Mouse (Mus musculus) liver, embryonic 12.5 days (tissue): ENCODE measurements around the gene Cd80. TPM values are rescaled to one million over a fixed set of nuclear protein-coding genes. Genes with fewer than 3 reads are reported as not detected.

Experiments
- ATAC-seq: fragments of 200-750 bp; cut with Nextera tagmentation; 2 replicates; pipeline ENCODE4 v1.8.0; 2017; ENCODE audit warnings: moderate number of reproducible peaks, mild to moderate bottlenecking, moderate library complexity
- H3K27ac ChIP-seq: fragments of 300-500 bp; sonication (generic); 2 replicates; pipeline ENCODE4 v1.5.1; 2016; ENCODE audit warnings: mild to moderate bottlenecking
- H3K27me3 ChIP-seq: fragments of 300-500 bp; sonication (generic); replicated peaks from 2 replicates; pipeline ENCODE4 v1.6.1; 2016; ENCODE audit warnings: mild to moderate bottlenecking, moderate library complexity
- H3K36me3 ChIP-seq: fragments of 300-500 bp; sonication (generic); 2 replicates; pipeline ENCODE4 v1.6.1; 2016; ENCODE audit warnings: mild to moderate bottlenecking, moderate library complexity
- H3K4me1 ChIP-seq: fragments of 300-500 bp; sonication (generic); 2 replicates; pipeline ENCODE4 v1.6.1; 2016
- H3K4me2 ChIP-seq: fragments of 300-500 bp; sonication (generic); 2 replicates; pipeline ENCODE4 v1.6.1; 2016; ENCODE audit warnings: mild to moderate bottlenecking, moderate library complexity
- H3K4me3 ChIP-seq: fragments of 300-500 bp; sonication (generic); 2 replicates; pipeline ENCODE4 v1.5.1; 2016; ENCODE audit warnings: mild to moderate bottlenecking, moderate library complexity
- H3K9ac ChIP-seq: fragments of 300-500 bp; sonication (generic); 2 replicates; pipeline ENCODE4 v1.6.1; 2016; ENCODE audit warnings: mild to moderate bottlenecking, moderate library complexity
- H3K9me3 ChIP-seq: fragments of 300-500 bp; sonication (generic); replicated peaks from 2 replicates; pipeline ENCODE4 v1.6.1; 2016; ENCODE audit warnings: mild to moderate bottlenecking, moderate library complexity
- WGBS: fragments of 180-500 bp; shearing (Covaris S2); methylation state at CpG from one replicate; pipeline ENCODE4 v1.1.7; 2016; ENCODE audit not compliant: insufficient replicate concordance; 5-methylcytosine and 5-hydroxymethylcytosine counted together
- polyA plus RNA-seq: library from polyadenylated mRNA; unstranded; fragments of >200 nt; fragmentation: Nextera tagmentation; extraction: Ambion mirVana; gene quantifications from 2 replicates; pipeline ENCODE4 v1.2.1, GENCODE M21; 2016

The Cd80 gene
- polyA plus RNA-seq, 1 experiment from 2014 or later: 0.19 TPM

- ATAC-seq: no peak
- no peak overlapping the region for H3K9ac ChIP-seq
Observed at GRCm38 (mm10) chr16:38466089-38466488, 10.7 kb downstream of the Cd80 start.

GRCm38 (mm10) chr16:38467091-38467916 is 11.9 kb downstream of the Cd80 start:
- ATAC-seq: peak; percentile 53; the same call in 1 of the 2 replicates
- Histone ChIP-seq H3K4me3 (no peak overlapping the region), H3K4me2 (no peak overlapping the region), H3K27me3 (no peaks in the 10 kb centered on the region), H3K27ac (no peak overlapping the region), H3K4me1 (peaks cover 34% of the 10 kb centered on the region), H3K9ac (no peak overlapping the region), H3K36me3 (no peaks in the 10 kb centered on the region), H3K9me3 (no peaks in the 10 kb centered on the region)
- 62% methylated on average over 13 of the region's 13 CpGs for WGBS

More at GRCm38 (mm10) chr16:38466089-38466488, 10.7 kb downstream of the Cd80 start:
- Histone ChIP-seq H3K4me3 (no peak overlapping the region), H3K36me3 (no peaks in the 10 kb centered on the region), H3K4me1 (peaks cover 25% of the 10 kb centered on the region), H3K4me2 (no peak overlapping the region), H3K27ac (no peak overlapping the region), H3K27me3 (no peaks in the 10 kb centered on the region), H3K9me3 (no peaks in the 10 kb centered on the region)
- 64% methylated on average over 4 of the region's 4 CpGs for WGBS

DNA sequence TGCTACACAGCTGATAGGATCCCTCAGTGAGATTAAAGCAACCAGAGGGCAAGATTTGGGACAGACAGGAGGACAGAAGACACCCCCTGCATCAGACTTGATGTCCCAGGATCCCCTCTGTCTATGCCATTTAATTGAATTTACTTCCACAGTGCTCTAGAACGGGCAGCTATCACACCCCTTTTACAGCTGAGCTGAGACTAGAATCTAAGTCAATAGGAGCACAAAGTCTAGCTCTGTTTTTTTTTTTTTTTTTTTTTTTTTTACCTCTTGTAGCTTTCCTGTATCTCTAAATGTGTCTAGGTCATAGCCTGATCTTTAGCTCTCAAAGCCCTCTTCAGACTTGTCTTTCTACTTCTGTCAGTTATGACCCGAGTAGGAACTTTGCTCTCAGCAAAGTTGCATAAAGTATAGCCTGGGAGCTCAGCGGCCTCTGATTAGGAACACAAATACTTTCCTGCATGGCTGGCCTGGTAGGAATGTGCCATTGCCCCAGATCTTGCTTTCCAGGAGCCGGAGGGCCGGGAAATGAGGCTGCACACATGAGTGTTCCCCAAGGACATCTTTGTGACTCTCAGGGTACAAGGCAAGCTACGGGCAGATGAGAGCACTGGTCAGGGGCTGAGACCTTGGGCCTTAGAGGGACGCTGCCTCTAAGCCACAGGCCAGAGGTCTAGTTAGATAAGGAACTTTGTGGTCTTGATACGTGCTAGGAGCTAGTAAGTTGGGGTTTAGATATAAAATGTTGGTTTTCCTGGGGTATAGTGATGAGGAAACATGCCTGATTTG is 12.8 kb downstream of the Cd80 start:
- Histone ChIP-seq H3K4me3 (no peak overlapping the region), H3K27me3 (no peaks in the 10 kb centered on the region), H3K9me3 (no peaks in the 10 kb centered on the region), H3K27ac (no peak overlapping the region), H3K4me2 (no peak overlapping the region), H3K36me3 (no peaks in the 10 kb centered on the region), H3K9ac (no peak overlapping the region), H3K4me1 (peaks cover 42% of the 10 kb centered on the region)
- no peak for ATAC-seq
- WGBS: 41% methylated on average over 8 of the region's 8 CpGs

DNA sequence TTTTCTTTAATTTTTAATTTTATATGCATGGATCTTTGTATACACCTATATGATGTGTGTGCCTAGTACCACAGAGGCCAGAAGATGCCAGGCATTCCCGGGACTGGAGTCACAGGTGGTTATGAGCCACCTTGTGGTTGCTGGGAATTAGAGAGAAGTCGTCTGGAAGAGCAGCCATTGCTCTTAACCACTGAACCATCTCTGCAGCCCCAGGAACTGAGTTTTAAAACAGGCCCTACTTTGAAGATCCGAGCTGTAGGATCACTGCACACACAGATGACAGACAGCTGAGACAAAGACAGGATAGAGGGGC is 13.3 kb downstream of the Cd80 start:
- no peak for ATAC-seq

DNA sequence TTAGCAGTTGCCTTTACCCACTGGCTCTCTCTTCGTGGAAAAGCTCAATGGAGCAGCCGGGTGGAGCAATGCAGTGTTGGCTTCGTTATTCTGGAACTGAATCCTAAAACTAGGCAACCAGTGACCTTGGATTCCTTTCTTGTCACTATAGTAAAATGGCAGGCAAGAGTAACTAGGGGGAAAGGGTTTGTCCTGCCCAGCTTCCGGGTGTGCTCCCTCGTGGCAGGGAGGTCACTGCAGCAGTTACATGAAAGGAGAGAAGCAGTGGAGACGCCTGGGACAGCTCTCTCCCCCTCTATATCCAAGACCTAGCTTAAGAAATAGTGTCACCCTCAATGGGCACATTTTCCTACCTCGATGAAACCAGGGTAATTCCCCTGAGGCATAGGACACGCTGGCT is 14.1 kb downstream of the Cd80 start:
- H3K4me3 ChIP-seq: no peak overlapping the region
- no peak for ATAC-seq
- H3K4me1 ChIP-seq: peaks cover 55% of the 10 kb centered on the region
- no peaks in the 10 kb centered on the region for H3K27me3 ChIP-seq
- H3K9me3 ChIP-seq: no peaks in the 10 kb centered on the region
- no peaks in the 10 kb centered on the region for H3K36me3 ChIP-seq
- H3K4me2 ChIP-seq: no peak overlapping the region
- no peak overlapping the region for H3K27ac ChIP-seq
- 68% methylated on average over 8 of the region's 8 CpGs for WGBS
- H3K9ac ChIP-seq: no peak overlapping the region

More for the DNA sequence above, 13.3 kb downstream of the Cd80 start:
- Histone ChIP-seq H3K36me3 (no peaks in the 10 kb centered on the region), H3K9me3 (no peaks in the 10 kb centered on the region), H3K4me3 (no peak overlapping the region), H3K4me2 (no peak overlapping the region), H3K4me1 (peaks cover 47% of the 10 kb centered on the region), H3K27ac (no peak overlapping the region), H3K9ac (no peak overlapping the region), H3K27me3 (no peaks in the 10 kb centered on the region)
- WGBS: 26% methylated on average over 3 of the region's 3 CpGs

GRCm38 (mm10) chr16:38471697-38472506 is 16.5 kb downstream of the Cd80 start:
- no peak for ATAC-seq
- Histone ChIP-seq H3K9ac (no peak overlapping the region), H3K9me3 (no peaks in the 10 kb centered on the region), H3K4me1 (peaks cover 73% of the 10 kb centered on the region), H3K36me3 (no peaks in the 10 kb centered on the region), H3K4me3 (no peak overlapping the region), H3K27me3 (no peaks in the 10 kb centered on the region), H3K27ac (no peak overlapping the region), H3K4me2 (no peak overlapping the region)
- WGBS: 43% methylated on average over 11 of the region's 11 CpGs

- Histone ChIP-seq H3K4me1 (peaks cover 72% of the 10 kb centered on the region), H3K9ac (no peak overlapping the region), H3K4me2 (no peak overlapping the region), H3K36me3 (no peaks in the 10 kb centered on the region), H3K27ac (no peak overlapping the region), H3K9me3 (no peaks in the 10 kb centered on the region), H3K27me3 (no peaks in the 10 kb centered on the region), H3K4me3 (no peak overlapping the region)
- 46% methylated on average over 5 of the region's 5 CpGs for WGBS
- peak; percentile 50 for ATAC-seq
Observed at GRCm38 (mm10) chr16:38472507-38472873, 17.1 kb downstream of the Cd80 start.

- H3K9me3 ChIP-seq: no peaks in the 10 kb centered on the region
- WGBS: 36% methylated on average over 5 of the region's 5 CpGs
Observed at GRCm38 (mm10) chr16:38473661-38474060, 18.3 kb downstream of the Cd80 start.

DNA sequence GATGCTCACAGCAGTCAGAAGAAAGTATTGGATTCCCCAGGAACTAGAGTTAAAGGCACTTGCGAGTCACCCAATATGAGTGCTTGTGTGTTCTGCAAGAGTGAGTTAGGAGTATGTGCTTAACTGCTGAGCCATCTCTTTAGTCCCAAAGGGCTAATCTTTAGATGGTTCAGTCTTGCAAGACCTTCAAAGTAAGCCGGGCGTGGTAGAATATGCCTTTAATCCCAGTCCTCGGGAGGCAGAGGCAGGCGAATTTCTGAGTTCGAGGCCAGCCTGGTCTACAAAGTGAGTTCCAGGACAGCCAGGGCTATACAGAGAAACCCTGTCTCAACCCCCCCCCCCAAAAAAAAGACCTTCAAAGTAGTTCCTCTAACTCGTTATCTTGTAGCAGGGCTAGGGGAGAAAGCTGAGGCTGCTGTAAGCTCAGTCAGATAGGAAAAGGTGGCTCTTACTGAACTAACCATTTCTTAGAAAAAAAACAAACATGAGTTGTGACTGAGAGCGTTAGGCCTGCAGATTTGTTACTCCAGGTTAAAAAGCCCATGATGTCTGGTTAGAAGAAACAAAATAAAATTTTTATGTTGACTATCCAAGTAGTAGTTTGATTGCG is 19.4 kb downstream of the Cd80 start:
- Histone ChIP-seq H3K36me3 (no peaks in the 10 kb centered on the region), H3K27me3 (no peaks in the 10 kb centered on the region), H3K9ac (no peak overlapping the region), H3K4me1 (peaks cover 58% of the 10 kb centered on the region), H3K9me3 (no peaks in the 10 kb centered on the region), H3K27ac (no peak overlapping the region), H3K4me2 (no peak overlapping the region), H3K4me3 (no peak overlapping the region)
- 58% methylated on average over 9 of the region's 9 CpGs for WGBS
- ATAC-seq: no peak

More at GRCm38 (mm10) chr16:38473661-38474060, 18.3 kb downstream of the Cd80 start:
- H3K4me3 ChIP-seq: no peak overlapping the region
- no peaks in the 10 kb centered on the region for H3K36me3 ChIP-seq
- no peak overlapping the region for H3K4me2 ChIP-seq
- no peak overlapping the region for H3K27ac ChIP-seq
- no peak for ATAC-seq
- H3K27me3 ChIP-seq: no peaks in the 10 kb centered on the region
- peaks cover 60% of the 10 kb centered on the region for H3K4me1 ChIP-seq
- H3K9ac ChIP-seq: no peak overlapping the region

GRCm38 (mm10) chr16:38475681-38476311 is 20.4 kb downstream of the Cd80 start:
- peaks cover 61% of the 10 kb centered on the region for H3K4me1 ChIP-seq
- H3K36me3 ChIP-seq: no peaks in the 10 kb centered on the region
- 32% methylated on average over 4 of the region's 4 CpGs for WGBS
- H3K9me3 ChIP-seq: no peaks in the 10 kb centered on the region
- no peak for ATAC-seq
- H3K9ac ChIP-seq: peak overlapping the region; percentile 66; the same call in 1 of the 2 replicates
- peak overlapping the region; percentile 58 for H3K4me3 ChIP-seq
- H3K4me2 ChIP-seq: peak overlapping the region; percentile 87
- H3K27ac ChIP-seq: no peak overlapping the region
- H3K27me3 ChIP-seq: no peaks in the 10 kb centered on the region
